Mouse (Mus musculus): ENCODE results near the gene Gm11562. TPM values are rescaled to one million over a fixed set of nuclear protein-coding genes. Genes with fewer than 3 reads are reported as not detected.
"Not testable (repeated sequence)": the region's sequence is repeated elsewhere in the genome, so short reads cannot be mapped to it uniquely, and the experiment has no call there.

Gene Gm11562
- polyA plus RNA-seq (2016; fragmentation: Nextera tagmentation; extraction: Ambion mirVana) = not detected in 2 replicates

DNA sequence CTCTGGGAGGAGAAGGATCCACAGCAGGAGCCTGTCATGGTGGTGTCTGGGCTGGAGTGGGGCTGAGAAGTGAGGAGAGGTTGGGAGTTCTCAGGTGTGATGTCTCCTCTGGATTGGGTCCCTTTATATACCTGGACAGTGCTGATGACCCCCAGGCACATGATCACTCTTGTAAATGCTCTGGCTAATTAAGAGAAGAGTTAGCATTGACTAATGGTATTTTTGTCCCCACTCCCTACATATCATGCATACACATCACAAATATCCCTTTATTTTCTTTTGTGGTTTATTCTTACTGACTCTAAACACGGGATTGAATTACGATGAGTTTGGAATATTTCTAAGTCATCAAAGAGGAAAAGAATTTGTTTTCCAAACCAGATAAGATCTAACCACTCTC is at the start of gene Gm11562:
Gene Gm11562, minus strand, starts transcription at position 101 of the 400 bp plus-strand sequence.
- H3K9me3 ChIP-seq = no peaks in the 10 kb centered on the region
- H3K27ac ChIP-seq = no peak within 1 kb of the TSS
- H3K4me3 ChIP-seq = no peak within 1 kb of the TSS
- WGBS = 86% methylated on average over 2 of the region's 2 CpGs
- no peaks in the 10 kb centered on the region for H3K27me3 ChIP-seq
- H3K4me1 ChIP-seq = no peaks in the 10 kb centered on the region
- H3K36me3 ChIP-seq = no peaks in the 10 kb centered on the region
- no peak for ATAC-seq (ENCODE audit: insufficient number of reproducible peaks, insufficient read depth, low FRiP score, low TSS enrichment)
- no peak within 1 kb of the TSS for H3K9ac ChIP-seq
- H3K4me2 ChIP-seq (replicated peaks) = no peak within 1 kb of the TSS

- no peak within 1 kb of the TSS for H3K4me2 ChIP-seq (replicated peaks)
- no peaks in the 10 kb centered on the region for H3K27me3 ChIP-seq
- H3K4me3 ChIP-seq = no peak within 1 kb of the TSS
- H3K4me1 ChIP-seq = no peaks in the 10 kb centered on the region
- H3K9me3 ChIP-seq = 0 out of 2 replicates have a peak, but pooled peaks cover 2% of the 10 kb centered on the region
- no peaks in the 10 kb centered on the region for H3K36me3 ChIP-seq
- no peak within 1 kb of the TSS for H3K27ac ChIP-seq
- no peak within 1 kb of the TSS for H3K9ac ChIP-seq
- no peak for ATAC-seq (ENCODE audit: insufficient number of reproducible peaks, insufficient read depth, low FRiP score, low TSS enrichment)
Measured at GRCm38 (mm10) chr11:99665860-99666259, 45.6 kb upstream of the Gm11562 start, which contains the start of gene Krtap4-6. Krtap4-6 (minus strand) TSS chr11:99665960.

- H3K36me3 ChIP-seq = no peaks in the 10 kb centered on the region
- H3K9me3 ChIP-seq = 0 out of 2 replicates have a peak, but pooled peaks cover 2% of the 10 kb centered on the region
- 85% methylated on average over 10 of the region's 10 CpGs for WGBS
- H3K4me1 ChIP-seq = no peaks in the 10 kb centered on the region
- no peak overlapping the region for H3K4me3 ChIP-seq
- no peaks in the 10 kb centered on the region for H3K27me3 ChIP-seq
- no peak overlapping the region for H3K27ac ChIP-seq
- H3K4me2 ChIP-seq (replicated peaks) = no peak overlapping the region
- no peak for ATAC-seq (ENCODE audit: insufficient number of reproducible peaks, insufficient read depth, low FRiP score, low TSS enrichment)
- H3K9ac ChIP-seq = no peak overlapping the region
Measured at GRCm38 (mm10) chr11:99662802-99663201, 42.6 kb upstream of the Gm11562 start.

DNA sequence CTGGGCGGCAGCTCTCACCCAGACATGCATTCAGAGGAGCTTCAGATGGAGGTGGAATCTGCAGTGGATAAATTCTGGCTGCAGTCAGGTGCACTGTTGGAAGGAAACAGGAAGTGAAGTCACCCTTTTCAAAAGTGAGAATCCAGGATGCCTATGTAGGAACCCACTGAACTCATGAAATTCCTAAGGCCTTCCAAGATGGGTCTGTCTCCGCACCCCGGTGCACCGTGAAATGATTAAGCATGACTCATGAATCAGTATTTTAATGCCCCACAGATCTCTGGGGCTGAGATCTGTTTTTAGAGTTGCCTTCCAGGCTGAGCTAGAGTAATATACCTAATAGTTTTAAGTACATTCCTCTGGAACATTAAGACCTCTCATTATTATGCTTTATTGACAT is 39.0 kb upstream of the Gm11562 start:
- no peaks in the 10 kb centered on the region for H3K36me3 ChIP-seq
- H3K4me1 ChIP-seq = no peaks in the 10 kb centered on the region
- no peak overlapping the region for H3K4me3 ChIP-seq
- 77% methylated on average over 4 of the region's 4 CpGs for WGBS
- no peak overlapping the region for H3K27ac ChIP-seq
- no peak for ATAC-seq (ENCODE audit: insufficient number of reproducible peaks, insufficient read depth, low FRiP score, low TSS enrichment)
- 0 out of 2 replicates have a peak, but pooled peaks cover 2% of the 10 kb centered on the region for H3K9me3 ChIP-seq
- H3K9ac ChIP-seq = no peak overlapping the region
- H3K4me2 ChIP-seq (replicated peaks) = no peak overlapping the region
- H3K27me3 ChIP-seq = no peaks in the 10 kb centered on the region

DNA sequence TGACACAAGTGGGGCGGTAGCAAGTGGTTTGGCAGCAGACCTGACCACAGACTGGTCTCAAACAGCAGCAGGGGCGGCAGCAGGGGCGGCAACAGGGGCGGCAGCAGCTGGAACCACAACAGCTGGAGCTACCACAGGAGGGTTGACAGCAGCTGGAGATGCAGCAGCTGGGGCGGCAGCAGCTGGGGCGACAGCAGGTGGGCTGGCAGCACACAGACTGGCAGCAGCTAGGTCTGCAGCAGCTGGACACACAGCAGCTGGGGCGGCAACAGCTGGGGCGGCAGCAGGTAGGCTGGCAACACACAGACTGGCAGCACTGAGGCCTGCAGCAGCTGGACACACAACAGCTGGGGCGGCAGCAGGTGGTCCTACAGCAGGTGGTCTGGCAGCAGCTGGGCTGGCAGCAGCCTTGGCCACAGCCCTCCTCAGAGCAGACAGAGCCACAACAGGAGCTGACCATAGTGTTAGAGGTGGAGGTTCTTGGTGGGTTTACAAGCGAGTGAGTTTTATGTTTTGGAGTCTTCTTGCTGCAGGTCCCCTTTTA is 38.3 kb upstream of the Gm11562 start, which contains the start of gene Gm11563:
Gene Gm11563, minus strand, starts transcription at position 494 of the 544 bp plus-strand sequence.
- H3K36me3 ChIP-seq; H3K4me1 ChIP-seq; H3K4me2 ChIP-seq (replicated peaks); H3K27me3 ChIP-seq; H3K9me3 ChIP-seq; H3K9ac ChIP-seq; H3K27ac ChIP-seq; ATAC-seq (ENCODE audit: insufficient number of reproducible peaks, insufficient read depth, low FRiP score, low TSS enrichment); H3K4me3 ChIP-seq: not testable (repeated sequence)
- WGBS = 52% methylated on average over 10 of the region's 10 CpGs

DNA sequence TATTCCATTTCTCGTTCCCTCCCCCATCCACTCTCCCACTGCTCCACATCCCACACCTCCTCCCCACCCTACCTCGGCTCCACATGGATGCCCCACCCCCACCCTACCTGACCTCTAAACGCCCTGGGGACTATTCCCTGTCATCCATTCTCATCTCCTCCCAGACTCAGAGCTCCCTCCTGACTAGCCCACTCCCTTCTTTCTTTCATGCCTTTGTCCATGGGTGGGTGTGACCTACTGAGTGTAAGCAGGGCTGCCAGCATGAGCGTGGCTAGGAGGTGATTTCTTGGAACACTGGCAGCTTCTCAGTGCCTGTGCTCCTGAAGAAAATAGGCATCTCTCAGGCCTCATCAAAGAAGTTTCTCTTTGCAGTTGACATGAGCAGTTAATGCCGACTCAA is 36.8 kb upstream of the Gm11562 start:
- Histone ChIP-seq H3K4me1 (no peaks in the 10 kb centered on the region), H3K27ac (no peak overlapping the region), H3K9ac (no peak overlapping the region), H3K36me3 (no peaks in the 10 kb centered on the region), H3K4me3 (no peak overlapping the region), H3K4me2 (replicated peaks) (no peak overlapping the region), H3K27me3 (no peaks in the 10 kb centered on the region), H3K9me3 (0 out of 2 replicates have a peak, but pooled peaks cover 2% of the 10 kb centered on the region)
- 50% methylated on average over 5 of the region's 5 CpGs for WGBS
- no peak for ATAC-seq (ENCODE audit: insufficient number of reproducible peaks, insufficient read depth, low FRiP score, low TSS enrichment)

DNA sequence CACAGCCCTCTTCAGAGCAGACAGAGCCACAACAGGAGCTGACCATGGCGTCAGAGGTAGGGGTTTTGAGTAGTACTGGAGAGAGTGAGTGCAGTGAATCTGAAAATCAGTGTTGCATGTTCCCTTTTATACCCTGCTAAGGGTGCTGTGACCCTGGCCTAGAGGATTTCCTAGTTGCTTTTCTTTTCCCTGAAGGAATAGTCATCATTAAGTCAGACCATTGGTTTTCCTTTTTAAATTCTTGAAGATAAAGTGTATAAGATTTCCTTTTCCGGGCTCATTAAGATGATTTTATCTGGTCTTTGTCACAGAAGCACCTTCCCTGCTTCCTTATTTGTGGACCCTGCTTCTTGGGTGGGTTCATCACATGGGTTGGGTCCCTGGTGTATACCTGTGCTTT is 29.9 kb upstream of the Gm11562 start, which contains the start of gene Gm11555:
Gene Gm11555, minus strand, starts transcription at position 101 of the 400 bp plus-strand sequence.
- Histone ChIP-seq H3K9ac (no peak within 1 kb of the TSS), H3K4me3 (no peak within 1 kb of the TSS), H3K4me1 (no peaks in the 10 kb centered on the region), H3K27ac (no peak within 1 kb of the TSS), H3K4me2 (replicated peaks) (no peak within 1 kb of the TSS), H3K27me3 (no peaks in the 10 kb centered on the region), H3K9me3 (no peaks in the 10 kb centered on the region), H3K36me3 (no peaks in the 10 kb centered on the region)
- WGBS = 87% methylated on average over 2 of the region's 2 CpGs
- no peak for ATAC-seq (ENCODE audit: insufficient number of reproducible peaks, insufficient read depth, low FRiP score, low TSS enrichment)

GRCm38 (mm10) chr11:99646444-99646843 is 26.2 kb upstream of the Gm11562 start:
- H3K27me3 ChIP-seq = no peaks in the 10 kb centered on the region
- 79% methylated on average over 15 of the region's 15 CpGs for WGBS
- no peaks in the 10 kb centered on the region for H3K36me3 ChIP-seq
- H3K4me2 ChIP-seq (replicated peaks) = no peak overlapping the region
- no peak overlapping the region for H3K4me3 ChIP-seq
- H3K4me1 ChIP-seq = no peaks in the 10 kb centered on the region
- ATAC-seq (ENCODE audit: insufficient number of reproducible peaks, insufficient read depth, low FRiP score, low TSS enrichment) = no peak
- no peak overlapping the region for H3K27ac ChIP-seq
- H3K9me3 ChIP-seq = no peaks in the 10 kb centered on the region
- H3K9ac ChIP-seq = no peak overlapping the region

DNA sequence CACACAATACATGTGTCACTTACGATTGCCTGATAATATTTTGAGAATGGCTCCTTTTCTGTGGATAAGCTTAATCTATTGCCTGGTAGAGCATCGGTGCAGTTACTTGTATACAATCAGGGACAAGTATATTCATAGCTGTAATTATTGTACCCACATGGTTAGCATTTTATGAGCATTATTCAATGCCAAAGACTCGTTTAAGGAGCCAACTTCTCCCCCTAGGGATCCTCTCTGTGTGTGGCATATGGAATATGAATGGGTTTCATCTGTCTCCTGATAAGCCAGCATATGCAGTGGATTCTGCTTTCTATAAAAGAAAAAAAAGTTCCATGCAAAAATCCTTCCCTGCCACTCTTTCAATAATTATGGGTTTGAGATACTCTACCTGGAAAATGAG is 24.1 kb upstream of the Gm11562 start:
- H3K4me2 ChIP-seq (replicated peaks) = no peak overlapping the region
- 0 out of 2 replicates have a peak, but pooled peaks cover 3% of the 10 kb centered on the region for H3K4me1 ChIP-seq
- no peak overlapping the region for H3K4me3 ChIP-seq
- no peak overlapping the region for H3K9ac ChIP-seq
- H3K27ac ChIP-seq = no peak overlapping the region
- no peaks in the 10 kb centered on the region for H3K36me3 ChIP-seq
- 74% methylated on average over 3 of the region's 3 CpGs for WGBS
- no peak for ATAC-seq (ENCODE audit: insufficient number of reproducible peaks, insufficient read depth, low FRiP score, low TSS enrichment)
- H3K27me3 ChIP-seq = no peaks in the 10 kb centered on the region
- no peaks in the 10 kb centered on the region for H3K9me3 ChIP-seq

- H3K9me3 ChIP-seq; ATAC-seq (ENCODE audit: insufficient number of reproducible peaks, insufficient read depth, low FRiP score, low TSS enrichment); H3K9ac ChIP-seq; H3K4me1 ChIP-seq; H3K36me3 ChIP-seq; H3K4me2 ChIP-seq (replicated peaks); H3K27me3 ChIP-seq; H3K4me3 ChIP-seq; H3K27ac ChIP-seq: not testable (repeated sequence)
- WGBS = 84% methylated on average over 9 of the region's 9 CpGs
Measured at GRCm38 (mm10) chr11:99643635-99644139, 23.5 kb upstream of the Gm11562 start, which contains the start of gene Krtap4-7. Krtap4-7 (minus strand) TSS chr11:99644089.

- H3K9me3 ChIP-seq = no peaks in the 10 kb centered on the region
- ATAC-seq (ENCODE audit: insufficient number of reproducible peaks, insufficient read depth, low FRiP score, low TSS enrichment) = no peak
- WGBS = 23% methylated on average over 1 of the region's 1 CpGs
- H3K27ac ChIP-seq = no peak overlapping the region
- H3K4me1 ChIP-seq = 0 out of 2 replicates have a peak, but pooled peaks cover 3% of the 10 kb centered on the region
- H3K27me3 ChIP-seq = no peaks in the 10 kb centered on the region
- H3K4me3 ChIP-seq = no peak overlapping the region
- no peak overlapping the region for H3K4me2 ChIP-seq (replicated peaks)
- no peak overlapping the region for H3K9ac ChIP-seq
- H3K36me3 ChIP-seq = no peaks in the 10 kb centered on the region
Measured at GRCm38 (mm10) chr11:99640926-99641325, 20.7 kb upstream of the Gm11562 start.

DNA sequence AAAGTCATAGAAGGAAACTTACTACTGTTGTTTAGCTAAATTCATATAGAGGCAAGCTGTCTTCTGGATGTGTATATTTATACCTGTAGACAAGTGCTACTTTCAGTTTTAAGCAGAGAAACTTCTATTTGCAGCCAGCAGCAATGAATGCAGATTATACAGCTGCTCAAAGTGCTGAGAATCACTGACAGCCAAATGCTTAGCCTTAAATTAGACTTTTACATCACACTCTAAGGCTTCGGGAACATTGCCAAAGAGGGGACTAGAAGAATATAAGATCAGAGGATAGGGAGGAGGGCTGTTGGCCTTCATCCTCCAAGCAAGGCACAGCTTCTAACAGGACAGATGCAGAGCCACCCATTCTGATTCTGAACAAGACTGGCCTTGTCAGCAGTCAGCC is 16.9 kb upstream of the Gm11562 start:
- H3K27me3 ChIP-seq = no peaks in the 10 kb centered on the region; the same call in 1 of the 2 replicates
- H3K4me2 ChIP-seq (replicated peaks) = no peak overlapping the region
- H3K36me3 ChIP-seq = no peaks in the 10 kb centered on the region
- no peaks in the 10 kb centered on the region for H3K9me3 ChIP-seq
- H3K4me3 ChIP-seq = no peak overlapping the region
- no peak overlapping the region for H3K27ac ChIP-seq
- no peak for ATAC-seq (ENCODE audit: insufficient number of reproducible peaks, insufficient read depth, low FRiP score, low TSS enrichment)
- 70% methylated on average over 1 of the region's 1 CpGs for WGBS
- 0 out of 2 replicates have a peak, but pooled peaks cover 3% of the 10 kb centered on the region for H3K4me1 ChIP-seq
- no peak overlapping the region for H3K9ac ChIP-seq
